Mouse (Mus musculus) erythroblast, embryonic 14.5 days (primary cell): ENCODE measurements around the gene Ube2q2. TPM values are rescaled to one million over a fixed set of nuclear protein-coding genes. Genes with fewer than 3 reads are reported as not detected.

ENCODE experiments used
- H3K27me3 ChIP-seq: 2 replicates; pipeline ENCODE4 v1.6.1; 2012; ENCODE audit warnings: inconsistent platforms; ENCODE audit not compliant: control insufficient read depth
- H3K36me3 ChIP-seq: 2 replicates; pipeline ENCODE4 v1.6.1; 2012; ENCODE audit warnings: mild to moderate bottlenecking, inconsistent platforms; ENCODE audit not compliant: control insufficient read depth
- H3K4me1 ChIP-seq: 2 replicates; pipeline ENCODE4 v1.6.1; 2012; ENCODE audit warnings: inconsistent platforms; ENCODE audit not compliant: control insufficient read depth
- H3K4me3 ChIP-seq: replicated peaks from 2 replicates; pipeline ENCODE3; 2012; ENCODE audit warnings: moderate library complexity, mild to moderate bottlenecking, inconsistent platforms
- H3K9me3 ChIP-seq: 2 replicates; pipeline ENCODE4 v1.6.1; 2012; ENCODE audit warnings: low read length, inconsistent platforms, mixed read lengths; ENCODE audit not compliant: control insufficient read depth
- GATA1 ChIP-seq: IDR thresholded peaks from 2 replicates; pipeline ENCODE4 v1.6.1; 2012; ENCODE audit warnings: low read length, inconsistent platforms, mixed read lengths
- TAL1 ChIP-seq: IDR thresholded peaks from 3 replicates; pipeline ENCODE4 v1.6.1; 2012; ENCODE audit warnings: low read length, inconsistent platforms, mixed read lengths
- polyA plus RNA-seq: library from polyadenylated mRNA; stranded (reverse); fragments of >175 nt; gene quantifications from 2 replicates; pipeline ENCODE4 v1.2.3, GENCODE M21; 2012

The Ube2q2 gene
- polyA plus RNA-seq, 1 experiment: 1.1 TPM

GRCm38 (mm10) chr9:55122586-55122985 lies 26.1 kb upstream of the Ube2q2 start:
- Histone ChIP-seq H3K36me3 (no peaks in the 10 kb centered on the region), H3K27me3 (no peaks in the 10 kb centered on the region), H3K4me1 (peaks cover 3% of the 10 kb centered on the region), H3K9me3 (no peaks in the 10 kb centered on the region), H3K4me3 (no peak overlapping the region)
- no peak for TF ChIP-seq GATA1
- TF ChIP-seq TAL1: no peak

- Histone ChIP-seq H3K9me3 (no peaks in the 10 kb centered on the region), H3K4me1 (no peaks in the 10 kb centered on the region), H3K36me3 (no peaks in the 10 kb centered on the region), H3K4me3 (no peak overlapping the region), H3K27me3 (no peaks in the 10 kb centered on the region)
- no peak for TF ChIP-seq GATA1
- no peak for TF ChIP-seq TAL1
Observed at GRCm38 (mm10) chr9:55125735-55126134, 22.9 kb upstream of the Ube2q2 start.

- H3K4me1 ChIP-seq: no peaks in the 10 kb centered on the region
- TF ChIP-seq TAL1: no peak
- no peak for TF ChIP-seq GATA1
- no peaks in the 10 kb centered on the region for H3K36me3 ChIP-seq
- H3K4me3 ChIP-seq: no peak overlapping the region
- no peaks in the 10 kb centered on the region for H3K9me3 ChIP-seq
- no peaks in the 10 kb centered on the region for H3K27me3 ChIP-seq
Observed at GRCm38 (mm10) chr9:55126295-55126694, 22.4 kb upstream of the Ube2q2 start.

- H3K36me3 ChIP-seq: no peaks in the 10 kb centered on the region
- no peak for TF ChIP-seq TAL1
- TF ChIP-seq GATA1: no peak
- no peaks in the 10 kb centered on the region for H3K27me3 ChIP-seq
- H3K4me1 ChIP-seq: no peaks in the 10 kb centered on the region
- H3K9me3 ChIP-seq: no peaks in the 10 kb centered on the region
- no peak overlapping the region for H3K4me3 ChIP-seq
Observed at GRCm38 (mm10) chr9:55131851-55132250, 16.8 kb upstream of the Ube2q2 start.

GRCm38 (mm10) chr9:55136576-55136975 lies 12.1 kb upstream of the Ube2q2 start:
- Histone ChIP-seq H3K36me3 (no peaks in the 10 kb centered on the region), H3K9me3 (no peaks in the 10 kb centered on the region), H3K4me3 (no peak overlapping the region), H3K27me3 (no peaks in the 10 kb centered on the region), H3K4me1 (no peaks in the 10 kb centered on the region; the same call in 1 of the 2 replicates)
- no peak for TF ChIP-seq TAL1
- TF ChIP-seq GATA1: no peak

- Histone ChIP-seq H3K9me3 (no peaks in the 10 kb centered on the region), H3K36me3 (no peaks in the 10 kb centered on the region), H3K4me1 (no peaks in the 10 kb centered on the region; the same call in 1 of the 2 replicates), H3K4me3 (no peak overlapping the region), H3K27me3 (no peaks in the 10 kb centered on the region)
- TF ChIP-seq GATA1: no peak
Observed at GRCm38 (mm10) chr9:55137112-55137511, 11.5 kb upstream of the Ube2q2 start.

- Histone ChIP-seq H3K27me3 (0 out of 2 replicates have a peak, but pooled peaks cover 4% of the 10 kb centered on the region), H3K4me3 (no peak overlapping the region), H3K4me1 (no peaks in the 10 kb centered on the region; the same call in 1 of the 2 replicates), H3K9me3 (no peaks in the 10 kb centered on the region), H3K36me3 (no peaks in the 10 kb centered on the region)
- TF ChIP-seq TAL1 (no peak), GATA1 (no peak)
Observed at GRCm38 (mm10) chr9:55139958-55140357, 8.7 kb upstream of the Ube2q2 start.

GRCm38 (mm10) chr9:55149499-55150278 lies 1.0 kb downstream of the Ube2q2 start:
- no peaks in the 10 kb centered on the region for H3K9me3 ChIP-seq
- TF ChIP-seq TAL1 (no peak), GATA1 (no peak)
- H3K27me3 ChIP-seq: no peaks in the 10 kb centered on the region
- peaks cover 12% of the 10 kb centered on the region for H3K36me3 ChIP-seq
- H3K4me1 ChIP-seq: peaks cover 42% of the 10 kb centered on the region
- H3K4me3 ChIP-seq: peak overlapping the region; percentile 76

- H3K27me3 ChIP-seq: no peaks in the 10 kb centered on the region
- H3K9me3 ChIP-seq: no peaks in the 10 kb centered on the region
- H3K36me3 ChIP-seq: peaks cover 12% of the 10 kb centered on the region
- H3K4me3 ChIP-seq: peak overlapping the region; percentile 76
- no peak for TF ChIP-seq TAL1
- TF ChIP-seq GATA1: no peak
- H3K4me1 ChIP-seq: peaks cover 42% of the 10 kb centered on the region
Observed at GRCm38 (mm10) chr9:55150279-55150726, 1.6 kb downstream of the Ube2q2 start.
